Mouse (Mus musculus): ENCODE measurements around the gene Efemp2. TPM values are rescaled to one million over a fixed set of nuclear protein-coding genes. Genes with fewer than 3 reads are reported as not detected.

The Efemp2 gene
- 10 to 100 TPM; 16.8 to 17.2 TPM for total RNA-seq (2021)
- long read RNA-seq, experiment 1, transcript Efemp2-204 (11 exons, 1,557 nt), result major isoform, 9 of 14 reads
- long read RNA-seq, experiment 1, partial matches to known transcripts, result 1 of 14 reads
- long read RNA-seq, experiment 1, other reads (novel, unspliced or antisense), result 3 of 14 reads
- long read RNA-seq, experiment 2, transcript Efemp2-204 (11 exons, 1,557 nt), result major isoform, 6 of 18 reads
- long read RNA-seq, experiment 2, partial matches to known transcripts, result 0 of 18 reads
- long read RNA-seq, experiment 2, other reads (novel, unspliced or antisense), result 12 of 18 reads

DNA sequence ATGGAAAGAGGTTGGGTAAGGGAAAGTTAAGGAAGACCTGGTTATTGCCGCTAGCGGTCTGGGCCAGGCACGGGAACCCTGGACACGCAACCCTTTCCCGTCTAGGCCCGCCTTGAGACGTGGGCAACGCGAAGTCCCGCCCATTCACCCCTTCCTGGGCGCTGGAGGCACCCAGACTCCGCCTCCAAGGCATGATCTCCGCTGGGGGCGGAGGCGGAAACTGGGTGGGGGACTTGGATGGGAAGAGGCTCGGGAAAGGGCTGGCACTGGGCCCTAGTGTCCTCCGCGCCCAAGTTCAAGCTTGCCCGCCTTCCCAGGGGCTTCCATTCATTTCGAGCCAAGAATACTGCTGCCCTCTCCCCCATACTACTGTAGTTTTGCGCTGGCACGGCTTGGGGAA lies at the start of gene Efemp2:
TSS of gene Efemp2 (plus strand) at position 235 of the 400 bp plus-strand sequence.
- intact Hi-C loops (cut with DNase I), result no loop called here
- peak; percentile 61 to 72 for DNase-seq (ENCODE audit: extremely low spot score in 1 of 2, low spot score in 2 of 2)
- TF ChIP-seq CTCF (IDR thresholded peaks at IDR 0.05), result no peak
- peak within 1 kb of the TSS; percentile 53 for H3K4me3 ChIP-seq
- H3K27ac ChIP-seq, result peak within 1 kb of the TSS; percentile 63

GRCm38 (mm10) chr19:5424092-5424781 lies 49.5 kb upstream of the Efemp2 start:
- H3K4me3 ChIP-seq, result peak overlapping the region; percentile 88
- DNase-seq (ENCODE audit: extremely low spot score in 1 of 2, low spot score in 2 of 2), result peak; percentile 21 to 70
- peak overlapping the region; percentile 89 for H3K27ac ChIP-seq
- no peak for TF ChIP-seq CTCF (IDR thresholded peaks at IDR 0.05)
- intact Hi-C loops (cut with DNase I), result loop anchor here (1.0 to 2.0 kb wide), 3 partner anchors 33 to 66 kb away; partner anchors contain the start of genes Banf1, Ccdc85b, Cfl1 and Eif1ad

DNA sequence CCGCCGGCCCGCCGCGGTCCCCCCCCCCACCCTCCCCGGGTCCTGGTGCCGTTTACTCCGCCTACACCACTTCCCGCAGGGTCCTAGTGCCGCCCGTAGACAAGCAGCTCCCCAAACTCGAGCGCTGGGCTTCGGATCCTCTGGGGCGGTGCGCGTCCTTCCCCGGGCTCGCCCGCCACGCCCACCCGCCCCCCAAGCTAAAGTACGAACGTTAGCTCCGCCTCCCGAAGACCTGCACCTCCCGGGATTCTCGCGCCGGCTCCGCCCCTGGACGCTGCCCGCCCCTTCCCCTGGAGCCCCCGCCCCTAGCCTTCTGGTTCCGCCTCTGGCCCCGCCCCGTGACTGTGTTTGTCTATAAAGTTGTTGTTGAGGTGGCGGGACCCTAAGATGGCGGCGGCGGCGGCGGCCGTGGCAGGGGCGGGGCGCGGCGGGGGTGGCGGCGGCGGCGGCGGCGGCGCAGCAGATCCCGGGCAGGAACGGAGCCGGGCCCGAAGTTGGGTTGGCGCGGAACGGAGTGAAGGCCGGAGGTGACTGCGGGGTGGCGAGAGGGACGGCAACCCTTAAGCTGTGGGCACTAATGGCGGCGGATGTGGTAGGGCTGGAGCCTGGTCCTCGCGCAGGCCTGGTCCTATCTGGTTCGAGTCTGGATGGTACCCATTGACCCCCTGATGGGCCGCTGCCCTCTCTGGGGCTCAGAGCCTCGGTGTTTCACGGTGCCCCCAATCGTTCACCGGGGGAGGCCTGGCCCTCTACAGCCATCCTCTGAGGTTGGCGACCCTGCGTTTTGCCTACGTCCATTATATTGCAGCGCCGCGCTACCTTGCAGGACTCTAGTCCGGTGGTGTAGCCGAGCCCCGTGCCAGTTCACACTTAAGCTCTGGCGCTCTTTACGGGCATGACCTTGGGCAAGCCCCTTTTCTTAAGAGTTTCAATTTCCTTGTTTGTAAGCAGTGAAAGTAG lies 48.7 kb upstream of the Efemp2 start, which contains the start of the genes Drap1 and AI837181:
TSS of gene Drap1 (minus strand) at position 198 of the 960 bp plus-strand sequence.
TSS of gene AI837181 (plus strand) at position 363 of the 960 bp plus-strand sequence.
- peak within 1 kb of the TSS; percentile 96 for H3K4me3 ChIP-seq
- TF ChIP-seq CTCF (IDR thresholded peaks at IDR 0.05), result no peak
- intact Hi-C loops (cut with DNase I), result loop anchor here (1.0 to 2.0 kb wide), 4 partner anchors 32 to 65 kb away; partner anchors contain the start of genes Banf1, Ccdc85b, Cfl1 and Eif1ad
- peak; percentile 91 for DNase-seq (ENCODE audit: extremely low spot score in 1 of 2, low spot score in 2 of 2)
- H3K27ac ChIP-seq, result peak within 1 kb of the TSS; percentile 95

DNA sequence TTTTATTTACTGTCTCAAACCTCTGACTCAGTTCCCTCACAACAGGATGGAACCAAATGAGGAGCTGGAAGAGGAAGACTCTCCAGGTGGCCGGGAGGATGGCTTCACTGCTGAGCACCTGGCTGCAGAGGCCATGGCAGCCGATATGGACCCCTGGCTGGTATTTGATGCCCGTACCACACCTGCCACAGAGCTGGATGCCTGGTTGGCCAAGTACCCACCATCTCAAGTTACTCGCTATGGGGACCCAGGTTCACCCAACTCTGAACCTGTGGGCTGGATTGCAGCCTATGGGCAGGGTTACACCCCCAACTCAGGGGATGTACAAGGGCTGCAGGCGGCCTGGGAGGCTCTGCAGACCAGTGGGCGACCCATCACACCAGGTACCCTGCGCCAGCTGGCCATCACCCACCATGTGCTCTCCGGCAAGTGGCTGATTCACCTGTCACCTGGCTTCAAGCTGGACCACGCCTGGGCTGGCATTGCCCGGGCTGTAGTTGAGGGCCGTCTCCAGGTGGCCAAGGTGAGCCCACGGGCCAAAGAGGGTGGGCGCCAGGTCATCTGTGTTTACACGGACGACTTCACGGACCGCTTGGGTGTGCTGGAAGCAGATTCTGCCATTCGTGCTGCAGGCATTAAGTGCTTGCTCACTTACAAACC lies 47.7 kb upstream of the Efemp2 start:
- H3K27ac ChIP-seq, result peak overlapping the region; percentile 95; the same call in 1 of the 2 replicates
- peak overlapping the region; percentile 96 for H3K4me3 ChIP-seq
- intact Hi-C loops (cut with DNase I), result loop anchor here (1.0 to 2.0 kb wide), 3 partner anchors 31 to 59 kb away; partner anchors contain the start of genes Banf1, Ccdc85b, Eif1ad and Sart1
- no peak for TF ChIP-seq CTCF (IDR thresholded peaks at IDR 0.05)
- no peak for DNase-seq (ENCODE audit: extremely low spot score in 1 of 2, low spot score in 2 of 2)

- intact Hi-C loops (cut with DNase I), result no loop called here
- H3K27ac ChIP-seq, result no peak overlapping the region
- TF ChIP-seq CTCF (IDR thresholded peaks at IDR 0.05), result no peak
Observed at GRCm38 (mm10) chr19:5426640-5427290, 47.0 kb upstream of the Efemp2 start.

GRCm38 (mm10) chr19:5428083-5428482 lies 45.7 kb upstream of the Efemp2 start:
- no peak for DNase-seq (ENCODE audit: extremely low spot score in 1 of 2, low spot score in 2 of 2)
- no peak overlapping the region for H3K4me3 ChIP-seq
- no peak overlapping the region for H3K27ac ChIP-seq
- intact Hi-C loops (cut with DNase I), result no loop called here
- TF ChIP-seq CTCF (IDR thresholded peaks at IDR 0.05), result peak; percentile 51

More at GRCm38 (mm10) chr19:5426640-5427290, 47.0 kb upstream of the Efemp2 start:
- no peak overlapping the region for H3K4me3 ChIP-seq
- no peak for DNase-seq (ENCODE audit: extremely low spot score in 1 of 2, low spot score in 2 of 2)

GRCm38 (mm10) chr19:5429219-5429618 lies 44.5 kb upstream of the Efemp2 start:
- no peak for DNase-seq (ENCODE audit: extremely low spot score in 1 of 2, low spot score in 2 of 2)
- intact Hi-C loops (cut with DNase I), result no loop called here
- no peak for TF ChIP-seq CTCF (IDR thresholded peaks at IDR 0.05)
- no peak overlapping the region for H3K4me3 ChIP-seq
- H3K27ac ChIP-seq, result no peak overlapping the region

DNA sequence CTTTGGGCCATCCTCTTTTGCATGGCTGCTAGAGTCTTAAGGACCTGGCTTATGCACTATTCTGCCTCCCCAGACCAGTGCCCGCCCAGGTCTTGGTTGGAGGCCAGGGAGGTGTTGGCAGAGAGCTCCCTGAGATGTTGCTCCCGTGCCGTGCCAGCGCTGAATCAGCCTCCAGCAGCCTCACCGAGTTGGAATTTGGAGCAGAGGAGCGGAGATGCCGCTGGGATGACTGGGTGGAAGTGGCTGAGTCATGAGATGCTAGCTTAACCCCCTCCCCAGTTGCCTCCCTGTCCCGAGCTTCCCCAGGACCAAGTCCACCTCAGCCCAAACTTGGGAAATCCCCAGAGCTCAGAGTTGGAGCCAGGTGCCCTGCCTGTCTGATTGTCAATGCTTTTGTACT lies 43.9 kb upstream of the Efemp2 start:
- TF ChIP-seq CTCF (IDR thresholded peaks at IDR 0.05), result no peak
- intact Hi-C loops (cut with DNase I), result no loop called here
- Histone ChIP-seq H3K4me3 (no peak overlapping the region), H3K27ac (no peak overlapping the region)
- no peak for DNase-seq (ENCODE audit: extremely low spot score in 1 of 2, low spot score in 2 of 2)

DNA sequence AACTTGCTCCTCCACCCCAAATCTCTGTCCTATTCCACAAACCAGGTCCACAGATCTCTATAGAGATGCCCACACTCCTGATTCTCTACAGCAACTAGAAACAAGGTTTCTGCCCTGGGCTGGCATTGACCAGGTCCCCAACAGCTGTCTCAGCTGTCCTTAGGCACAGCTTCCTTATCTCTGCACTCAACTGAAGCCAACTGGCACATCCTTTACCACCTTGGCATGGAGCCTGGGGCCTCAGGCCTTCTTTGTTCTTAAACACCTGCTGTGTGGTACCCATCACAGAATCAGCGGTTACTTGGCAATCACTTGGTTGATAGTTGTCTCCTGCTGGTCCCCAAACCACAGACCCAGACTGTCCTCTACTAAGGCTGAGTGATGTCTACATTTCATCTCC lies 43.3 kb upstream of the Efemp2 start:
- H3K27ac ChIP-seq, result no peak overlapping the region
- DNase-seq (ENCODE audit: extremely low spot score in 1 of 2, low spot score in 2 of 2), result no peak
- H3K4me3 ChIP-seq, result no peak overlapping the region
- intact Hi-C loops (cut with DNase I), result no loop called here
- no peak for TF ChIP-seq CTCF (IDR thresholded peaks at IDR 0.05)

GRCm38 (mm10) chr19:5431911-5432464 lies 41.8 kb upstream of the Efemp2 start:
- no peak for DNase-seq (ENCODE audit: extremely low spot score in 1 of 2, low spot score in 2 of 2)
- TF ChIP-seq CTCF (IDR thresholded peaks at IDR 0.05), result no peak
- no peak overlapping the region for H3K27ac ChIP-seq
- H3K4me3 ChIP-seq, result no peak overlapping the region
- intact Hi-C loops (cut with DNase I), result no loop called here
